Mouse (Mus musculus): ENCODE results near the gene Kcns1.
"Not testable (repeated sequence)": the region's sequence is repeated elsewhere in the genome, so short reads cannot be mapped to it uniquely, and the experiment has no call there.

The Kcns1 gene

DNA sequence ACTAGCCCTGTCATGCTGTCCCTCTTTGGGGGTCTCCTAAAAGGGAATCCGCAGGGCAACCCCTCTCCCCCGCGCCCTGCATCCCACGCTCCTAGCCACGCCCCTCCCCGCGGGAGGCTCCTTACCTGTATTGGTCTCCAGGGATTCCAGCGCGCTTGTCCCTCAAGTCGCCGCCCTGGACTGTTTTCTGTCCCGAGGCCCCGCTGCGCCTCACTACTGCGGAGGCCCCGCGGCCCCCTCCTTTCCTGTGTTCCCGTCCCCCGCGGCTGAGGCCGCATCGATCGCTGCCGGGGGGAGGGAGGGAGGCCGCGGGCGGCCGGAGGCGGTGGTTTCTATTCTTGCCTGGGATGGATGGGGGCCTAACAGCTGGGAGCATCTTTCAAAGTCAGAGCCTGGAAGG, at the start of gene Kcns1:
Gene Kcns1 (minus strand): TSS at position 212 of the 400 bp plus-strand sequence.
- DNase-seq = no peak

- no peak for DNase-seq
These were observed 48.4 kb upstream of the Kcns1 start for GRCm38 (mm10) chr2:164219295-164219694.

DNA sequence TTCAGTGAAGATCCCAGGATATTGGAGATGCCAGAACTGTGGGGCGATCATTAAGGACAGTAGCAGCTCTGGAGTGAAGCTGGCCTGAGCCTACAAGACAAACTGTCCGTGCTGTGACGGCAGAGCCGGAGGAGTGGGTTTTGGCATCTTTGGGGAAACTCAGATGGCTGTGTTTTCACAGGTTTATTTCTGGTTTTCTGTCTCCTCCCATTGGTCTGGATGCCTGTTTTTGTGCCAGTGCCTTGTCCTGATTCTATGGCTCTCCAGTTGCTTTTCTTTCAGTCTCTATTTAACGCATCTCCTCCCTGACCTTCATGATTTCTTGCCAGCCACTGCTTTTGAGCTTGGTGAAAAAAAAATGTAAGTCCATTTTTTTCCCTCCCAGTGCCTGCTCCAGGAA, 41.8 kb upstream of the Kcns1 start:
- DNase-seq = no peak

DNA sequence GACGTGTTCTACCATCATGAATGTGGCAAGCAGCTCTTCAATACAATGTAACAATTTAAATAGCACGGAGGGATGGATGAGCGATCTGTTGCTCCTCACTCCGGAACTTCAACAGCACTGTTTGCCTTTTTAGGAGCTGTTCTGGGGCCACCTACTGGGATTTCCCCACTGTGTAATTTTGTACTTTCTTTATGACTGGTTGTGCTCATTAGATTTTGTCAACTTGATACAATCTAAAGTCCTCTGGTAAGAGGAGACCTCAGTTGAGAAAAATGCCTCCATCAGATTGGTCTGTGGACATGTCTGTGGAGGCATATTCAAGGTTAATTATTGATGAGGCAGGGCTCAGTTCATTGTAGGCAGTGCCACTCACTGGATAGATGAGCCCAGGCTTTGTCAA, 40.0 kb upstream of the Kcns1 start:
- no peak for DNase-seq

DNA sequence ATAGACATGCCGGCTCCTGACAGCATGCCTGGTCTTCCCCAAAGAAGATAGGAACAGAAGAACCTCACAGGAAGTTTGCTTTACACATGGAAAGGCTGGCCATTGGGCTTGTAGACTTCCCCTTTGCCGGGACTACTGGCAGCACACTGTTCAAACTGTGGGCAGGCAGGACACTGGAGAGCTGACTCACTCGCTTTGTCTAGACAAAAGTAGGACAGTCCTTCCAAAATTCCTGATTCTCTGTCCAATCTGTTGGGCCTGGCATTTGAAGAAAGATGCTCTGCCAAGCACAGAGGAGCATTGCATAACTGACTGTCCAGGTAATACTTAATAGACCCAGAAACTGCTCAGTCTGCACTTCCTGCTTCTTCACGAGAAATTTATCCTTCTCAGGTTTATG, 35.8 kb upstream of the Kcns1 start:
- DNase-seq = no peak

GRCm38 (mm10) chr2:164206011-164206410, 35.1 kb upstream of the Kcns1 start:
- not testable (repeated sequence) for DNase-seq

GRCm38 (mm10) chr2:164199626-164200327, 28.9 kb upstream of the Kcns1 start, which contains the start of gene Wfdc15a:
Gene Wfdc15a (minus strand): TSS chr2:164200130.
- DNase-seq = no peak

DNA sequence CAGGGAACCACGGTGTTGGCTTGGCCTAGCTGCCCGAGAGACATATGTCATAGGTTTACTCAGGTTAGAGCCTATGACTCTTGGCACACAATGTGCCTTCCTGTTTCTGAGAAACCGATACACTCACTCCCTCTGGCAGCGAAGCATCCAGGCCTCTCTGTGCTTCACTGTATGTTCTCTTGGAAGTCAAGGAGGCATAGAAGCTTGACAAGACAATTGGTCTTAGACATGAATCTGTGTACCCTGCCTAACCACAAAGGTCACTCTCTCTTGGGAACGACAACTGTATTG, 25.7 kb upstream of the Kcns1 start:
- no peak for DNase-seq

DNA sequence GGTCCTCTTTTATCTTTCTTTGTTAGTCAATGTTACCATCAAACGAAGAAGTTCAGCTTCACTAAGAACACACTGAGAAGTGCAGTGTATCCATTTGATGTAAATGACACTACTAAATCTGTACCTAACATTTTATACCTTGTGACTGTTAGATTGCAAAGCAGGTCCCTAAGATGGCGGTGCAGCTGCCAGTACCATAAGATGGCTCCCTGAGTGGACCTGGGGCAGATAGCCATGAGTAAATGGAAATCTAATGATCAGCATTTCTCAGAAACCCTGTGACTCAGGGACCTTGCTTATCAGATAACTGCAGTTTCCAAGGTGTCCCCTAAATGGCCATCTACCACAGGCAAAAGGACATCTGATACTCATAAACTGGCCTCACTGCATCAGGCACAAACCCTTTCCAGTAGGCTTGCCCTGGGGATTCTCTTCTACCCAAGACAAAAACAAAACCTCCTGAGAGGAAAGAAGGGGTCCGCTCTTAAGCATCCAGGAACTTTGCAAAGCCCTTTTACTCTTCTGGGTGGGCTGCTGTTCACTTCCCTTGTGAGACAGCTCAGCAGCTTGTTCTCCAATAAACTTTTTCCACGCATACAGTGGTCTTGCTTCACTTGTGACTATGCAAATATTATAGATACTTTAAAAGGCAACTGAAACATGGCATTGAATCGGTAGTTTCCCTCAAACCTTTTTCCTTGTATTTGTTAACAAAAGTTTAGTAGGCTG, 25.2 kb upstream of the Kcns1 start:
- no peak for DNase-seq

DNA sequence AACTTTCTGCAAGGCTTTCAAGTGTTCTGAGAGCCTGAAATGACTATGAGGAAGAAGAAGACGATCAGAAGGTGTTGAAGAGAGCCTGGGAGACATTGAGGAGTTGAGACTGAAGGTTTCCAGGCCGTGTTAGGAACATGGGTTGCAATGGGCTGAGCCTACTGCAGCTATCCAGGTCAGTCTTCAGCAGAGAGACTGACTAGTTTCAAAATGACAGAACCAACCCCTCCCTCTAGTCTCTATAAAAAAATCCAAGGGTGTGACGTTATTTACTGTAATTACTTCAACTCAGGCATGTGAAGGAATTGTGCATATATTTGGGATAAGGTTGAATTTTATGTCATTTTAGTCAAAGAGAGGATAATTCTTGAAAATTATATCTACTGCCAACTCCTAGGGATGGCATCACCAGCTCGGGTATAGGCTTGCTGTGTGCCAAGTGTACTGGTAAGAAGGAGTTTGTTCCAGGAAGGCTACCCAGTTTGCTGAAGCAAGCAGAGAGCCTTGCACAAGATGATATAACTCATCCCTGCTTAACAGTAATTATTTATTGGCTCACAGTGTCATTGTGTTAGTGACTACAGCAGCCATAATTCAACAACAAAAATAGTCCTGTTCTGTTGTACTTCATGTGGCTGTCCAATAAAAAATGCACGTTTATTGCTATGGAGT, 24.2 kb upstream of the Kcns1 start:
- no peak for DNase-seq

DNA sequence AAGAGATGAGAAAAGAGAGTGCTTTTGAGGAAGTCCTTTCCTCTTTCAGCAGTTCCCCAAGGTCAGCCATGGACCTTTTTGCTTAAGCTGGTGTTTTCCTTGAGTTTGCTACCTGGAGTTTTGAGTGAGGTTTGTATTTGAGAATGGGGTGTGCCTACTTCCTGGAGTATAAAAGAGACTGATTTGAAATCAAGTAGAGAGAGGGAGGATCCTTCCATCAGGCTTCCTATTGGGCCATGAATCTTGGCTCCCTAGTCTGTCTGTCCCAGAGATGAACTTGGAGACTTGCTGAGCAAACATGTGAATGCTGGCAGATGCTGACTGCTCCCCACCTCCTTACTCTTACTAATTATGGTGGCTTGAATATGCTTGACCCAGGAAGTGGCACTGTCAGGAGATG, 21.4 kb upstream of the Kcns1 start:
- DNase-seq = no peak

GRCm38 (mm10) chr2:164190576-164190975, 19.7 kb upstream of the Kcns1 start, which contains the start of gene Wfdc12:
Gene Wfdc12 (minus strand): TSS chr2:164190608.
- peak; percentile 72 for DNase-seq

DNA sequence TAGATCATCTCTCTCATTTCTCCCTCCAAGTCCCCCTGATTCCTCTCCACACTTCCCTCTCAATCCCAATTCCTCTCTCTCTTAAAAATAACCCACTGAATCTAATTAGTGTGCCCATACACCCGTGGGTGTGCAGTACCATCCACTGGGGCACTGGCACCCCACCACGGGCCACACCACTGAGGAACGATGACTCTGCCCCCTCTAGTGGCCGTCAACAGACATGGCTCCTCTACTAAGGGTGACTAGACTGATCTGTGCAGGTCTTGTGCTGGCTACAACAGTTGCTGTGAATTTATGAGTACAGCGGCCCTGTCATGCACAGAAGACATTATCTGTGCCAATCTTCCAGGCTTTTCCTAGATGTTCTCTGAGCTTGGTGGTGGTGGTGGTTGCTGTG, 17.8 kb upstream of the Kcns1 start:
- no peak for DNase-seq

- DNase-seq = peak; percentile 31
These were observed 13.3 kb upstream of the Kcns1 start for GRCm38 (mm10) chr2:164184145-164184719.

DNA sequence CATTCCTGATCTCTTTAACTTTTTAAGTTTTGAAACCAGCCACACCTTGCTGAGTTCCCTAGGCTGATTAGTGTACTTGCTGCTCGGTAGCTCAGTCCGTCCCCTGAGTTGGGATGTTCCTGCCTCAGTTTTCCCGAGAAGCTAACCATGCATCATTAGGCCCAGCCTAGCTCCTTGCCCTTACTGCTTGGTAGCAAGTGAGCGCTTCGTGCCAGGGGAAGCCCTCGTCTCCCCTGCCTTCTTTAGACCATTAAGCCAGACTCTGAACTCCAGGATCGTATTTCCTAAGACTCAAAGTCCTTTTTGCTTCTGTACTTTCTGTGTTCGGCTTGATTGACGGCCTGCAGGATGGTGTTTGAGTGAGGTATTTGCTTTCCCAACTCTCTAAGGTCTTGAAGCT, 12.4 kb upstream of the Kcns1 start:
- DNase-seq = no peak

DNA sequence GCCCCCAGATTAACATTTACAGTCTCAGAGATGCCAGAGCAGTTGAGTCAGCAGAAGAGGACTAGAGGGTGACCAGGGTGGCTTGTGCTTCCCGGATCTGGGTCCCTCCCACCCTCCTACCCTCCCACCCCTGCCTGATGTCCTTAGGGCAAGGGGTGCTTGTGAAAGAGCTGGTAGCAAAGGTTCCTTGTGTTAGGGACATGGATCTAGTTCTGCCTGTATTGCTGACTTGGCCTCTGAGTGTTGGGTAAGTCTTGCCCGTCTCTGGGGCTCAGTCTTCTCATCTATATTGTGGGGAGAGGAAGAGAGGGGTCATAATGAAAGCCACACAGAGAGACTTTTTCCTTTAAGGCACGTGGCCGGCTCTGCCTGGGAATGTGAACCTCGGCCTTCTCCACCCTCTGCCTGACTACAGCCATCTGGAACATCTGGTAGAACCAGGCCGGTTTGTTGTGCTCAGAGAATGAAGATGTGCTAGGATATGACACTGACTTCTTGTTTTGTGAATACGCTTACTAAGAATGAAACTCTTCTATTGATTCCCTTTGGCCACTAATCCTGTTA, 11.9 kb upstream of the Kcns1 start, which contains the start of gene Wfdc5:
Gene Wfdc5 (minus strand): TSS at position 51 of the 564 bp plus-strand sequence.
- no peak for DNase-seq

GRCm38 (mm10) chr2:164180770-164181169, 9.9 kb upstream of the Kcns1 start:
- peak; percentile 20 for DNase-seq

DNA sequence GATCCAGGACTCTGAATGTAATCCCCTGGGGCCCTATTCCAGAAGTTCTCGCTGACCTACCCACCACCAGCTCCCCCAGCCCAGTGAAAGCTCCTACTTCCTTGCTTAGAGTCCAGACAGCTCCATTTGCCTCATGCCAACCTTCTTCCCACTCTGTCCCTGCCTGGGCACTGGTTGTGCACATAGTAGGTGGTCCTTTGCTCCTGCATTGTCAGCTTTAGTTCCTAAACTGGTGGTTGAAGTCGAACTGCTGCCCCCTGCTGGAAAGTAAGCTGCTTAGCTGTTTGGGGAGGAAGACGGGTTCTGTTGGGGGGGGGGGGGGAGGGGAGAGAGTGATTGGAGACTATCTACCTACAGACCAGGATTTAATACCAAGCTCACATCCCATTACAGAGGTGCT, 9.2 kb upstream of the Kcns1 start:
- DNase-seq = peak; percentile 58

- no peak for DNase-seq
These were observed 6.9 kb upstream of the Kcns1 start for GRCm38 (mm10) chr2:164177831-164178230.

DNA sequence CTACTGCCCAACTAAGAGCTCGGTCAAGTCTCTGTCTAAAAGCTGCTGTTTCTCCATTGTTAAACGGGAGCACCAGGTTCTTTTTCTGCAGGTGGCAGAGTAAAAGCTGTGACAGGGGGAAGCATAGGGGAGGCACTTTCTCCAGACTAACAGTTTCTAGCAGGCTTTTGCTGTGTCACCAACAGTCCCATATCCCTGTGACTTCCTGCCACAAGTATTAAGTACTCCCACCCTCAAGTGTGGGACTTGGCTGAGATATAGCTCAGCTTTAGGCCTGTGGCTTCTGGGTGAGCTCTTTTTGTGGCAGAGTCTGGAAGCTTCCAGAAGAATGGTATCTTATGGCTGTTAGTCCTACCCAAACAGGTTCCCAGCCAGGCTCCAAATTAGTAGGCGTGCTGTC, 4.9 kb upstream of the Kcns1 start:
- DNase-seq = no peak

GRCm38 (mm10) chr2:164174649-164175395, 3.9 kb upstream of the Kcns1 start:
- DNase-seq = no peak

- no peak for DNase-seq
These were observed 2.5 kb upstream of the Kcns1 start for GRCm38 (mm10) chr2:164173394-164173793.

- no peak for DNase-seq
These were observed 587 bp downstream of the Kcns1 start for GRCm38 (mm10) chr2:164170326-164170725.
